ENCODE assay signal across 13 mouse cellular contexts in the genomic region with DNA sequence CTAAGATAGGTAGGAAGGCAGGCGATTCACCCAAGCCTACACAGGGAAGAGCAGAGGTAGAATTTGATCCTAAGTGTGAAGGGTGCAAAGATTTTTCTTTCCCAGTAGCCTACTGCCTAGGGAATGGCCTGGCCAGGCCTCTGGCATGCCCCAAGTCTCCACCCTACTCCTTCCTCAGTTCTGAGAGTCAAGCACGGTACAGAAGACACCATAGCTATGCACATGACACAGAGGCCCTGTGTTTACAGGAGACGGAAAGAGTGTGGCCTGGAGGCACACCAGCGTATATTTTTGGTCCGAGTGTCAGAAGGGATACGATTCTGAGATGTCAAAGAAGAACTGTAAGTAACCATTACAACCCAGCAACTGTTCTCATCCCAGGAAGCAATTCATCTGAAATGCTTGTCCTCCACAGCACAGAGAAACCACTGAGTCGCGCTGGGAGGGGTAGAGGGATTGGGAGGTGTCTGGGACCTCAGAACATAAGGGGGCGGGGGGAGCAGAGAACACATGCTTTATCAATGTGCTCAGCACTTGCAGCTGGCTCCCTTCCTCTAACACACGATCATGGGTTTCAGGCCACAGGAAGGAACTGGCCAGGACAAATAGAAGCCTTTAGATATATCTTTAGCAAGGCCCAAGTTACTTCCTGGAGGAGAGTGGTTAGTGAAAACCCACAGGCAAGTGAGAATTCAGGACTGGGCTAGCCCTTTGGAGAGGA.
DNase-seq lines count a peak whose midpoint lies in the region; ATAC-seq and TF ChIP-seq lines count a peak whose summit lies in the region.
"Had no signal": no experiment of that assay in that cellular context is flagged by ENCODE, and none has a peak within 500 bp of the region (broad histone marks: within the 10 kb centered on the region; RNA-seq: fewer than 3 reads in every experiment).

No protein-coding gene starts in this region.

- ATAC-seq in heart, embryonic 12.5 days (ENCODE audit: insufficient number of reproducible peaks, low FRiP score): peak; percentile 69
- ATAC-seq in stomach, embryonic 15.5 days (ENCODE audit: insufficient read depth, low FRiP score, low read depth): no peak; the same call in 1 of the 2 replicates
- no peak for ATAC-seq in stomach, postnatal 0 days (ENCODE audit: low FRiP score, low TSS enrichment)
- ATAC-seq in liver, embryonic 14.5 days (ENCODE audit: insufficient read depth): peak; percentile 70
- ATAC-seq: forebrain, postnatal 0 days had no signal

- no peak for DNase-seq in heart, postnatal 36 days
- no peak for DNase-seq in stomach, postnatal 0 days (ENCODE audit: low spot score)
- DNase-seq in liver, embryonic 14.5 days (ENCODE audit: low read depth in 3 of 3, low spot score in 3 of 3): peak in 1 of 3 experiments; percentile 60
- no peak for DNase-seq in urinary bladder, postnatal 10 days (ENCODE audit: low spot score)
- DNase-seq in layer of hippocampus, adult 9-10 months (ENCODE audit: low spot score): no peak
- DNase-seq in cerebellum, postnatal 10 days: no peak
- DNase-seq: embryo, embryonic 11 days; forebrain, postnatal 0 days had no signal

- TF ChIP-seq CTCF in stomach, postnatal 0 days (IDR thresholded peaks at IDR 0.05; ENCODE audit: low read depth): no peak
- no peak for TF ChIP-seq CTCF in liver, embryonic 14.5 days (IDR thresholded peaks at IDR 0.05; ENCODE audit: low read depth)

- TF ChIP-seq EP300 in stomach, postnatal 0 days (optimal IDR thresholded peaks at IDR 0.05): no peak
- peak; percentile 49 for TF ChIP-seq EP300 in liver, embryonic 14.5 days (IDR thresholded peaks at IDR 0.05; ENCODE audit: low read depth)

- peaks cover 43% of the 10 kb centered on the region for H3K36me3 ChIP-seq in heart, embryonic 12.5 days
- H3K36me3 ChIP-seq in stomach, embryonic 15.5 days: 0 out of 2 replicates have a peak, but pooled peaks cover 6% of the 10 kb centered on the region
- H3K36me3 ChIP-seq in stomach, postnatal 0 days (ENCODE audit: control insufficient read depth, insufficient read depth, low read length): peaks cover 9% of the 10 kb centered on the region
- H3K36me3 ChIP-seq in liver, embryonic 14.5 days (replicated peaks; ENCODE audit: control insufficient read depth, insufficient read depth, low read depth): no peaks in the 10 kb centered on the region

- peak overlapping the region; percentile 65 for H3K27ac ChIP-seq in heart, embryonic 12.5 days (ENCODE audit: poor library complexity, severe bottlenecking)
- H3K27ac ChIP-seq in stomach, embryonic 15.5 days: peak overlapping the region; percentile 4; the same call in 1 of the 2 replicates
- no peak overlapping the region; the same call in 1 of the 2 replicates for H3K27ac ChIP-seq in stomach, postnatal 0 days (replicated peaks)
- peak overlapping the region; percentile 51 for H3K27ac ChIP-seq in liver, embryonic 14.5 days
- H3K27ac ChIP-seq: hindbrain, embryonic 14.5 days; macrophage; neural tube, embryonic 12.5 days had no signal

- intact Hi-C loops in heart, postnatal 36 days (cut with DNase I): loop anchor here (5.0 kb wide), 1 partner anchor 61 kb away; no protein-coding TSS in a partner anchor

- H3K9ac ChIP-seq in heart, embryonic 12.5 days: peak overlapping the region; percentile 34; the same call in 1 of the 2 replicates
- H3K9ac ChIP-seq in stomach, embryonic 15.5 days: no peak overlapping the region
- no peak overlapping the region for H3K9ac ChIP-seq in stomach, postnatal 0 days (ENCODE audit: low read length)
- no peak overlapping the region for H3K9ac ChIP-seq in liver, embryonic 14.5 days (replicated peaks)
- H3K9ac ChIP-seq: forebrain, postnatal 0 days; hindbrain, embryonic 14.5 days; neural tube, embryonic 12.5 days had no signal

- H3K27me3 ChIP-seq in heart, embryonic 12.5 days (replicated peaks): no peaks in the 10 kb centered on the region
- H3K27me3 ChIP-seq in stomach, embryonic 15.5 days (replicated peaks): no peaks in the 10 kb centered on the region
- no peaks in the 10 kb centered on the region for H3K27me3 ChIP-seq in stomach, postnatal 0 days (ENCODE audit: control insufficient read depth, insufficient read depth, low read length)
- H3K27me3 ChIP-seq in liver, embryonic 14.5 days (ENCODE audit: control insufficient read depth, insufficient read depth, low read length): no peaks in the 10 kb centered on the region
- H3K27me3 ChIP-seq: neural tube, embryonic 12.5 days had no signal

- no peaks in the 10 kb centered on the region for H3K9me3 ChIP-seq in heart, embryonic 12.5 days (replicated peaks)
- no peaks in the 10 kb centered on the region for H3K9me3 ChIP-seq in stomach, embryonic 15.5 days
- H3K9me3 ChIP-seq in stomach, postnatal 0 days (ENCODE audit: control insufficient read depth, low read length): no peaks in the 10 kb centered on the region
- H3K9me3 ChIP-seq in liver, embryonic 14.5 days (ENCODE audit: control insufficient read depth, low read length): no peaks in the 10 kb centered on the region
- H3K9me3 ChIP-seq: neural tube, embryonic 12.5 days had no signal

- H3K4me3 ChIP-seq in heart, embryonic 12.5 days: no peak overlapping the region
- H3K4me3 ChIP-seq in stomach, embryonic 15.5 days (replicated peaks): no peak overlapping the region
- H3K4me3 ChIP-seq in stomach, postnatal 0 days (ENCODE audit: low read depth, low read length): no peak overlapping the region
- no peak overlapping the region for H3K4me3 ChIP-seq in liver, embryonic 14.5 days (ENCODE audit: insufficient read depth in 1 of 2, low read depth in 2 of 2, low read length in 2 of 2)
- H3K4me3 ChIP-seq: neural tube, embryonic 12.5 days had no signal

- H3K4me1 ChIP-seq in heart, embryonic 12.5 days (replicated peaks): peaks cover 61% of the 10 kb centered on the region
- 0 out of 2 replicates have a peak, but pooled peaks cover 2% of the 10 kb centered on the region for H3K4me1 ChIP-seq in stomach, embryonic 15.5 days
- H3K4me1 ChIP-seq in stomach, postnatal 0 days (replicated peaks; ENCODE audit: control insufficient read depth, insufficient read depth): no peaks in the 10 kb centered on the region
- peaks cover 38 to 79% of the 10 kb centered on the region in 2 experiments for H3K4me1 ChIP-seq in liver, embryonic 14.5 days (replicated peaks; ENCODE audit: control insufficient read depth in 2 of 2, insufficient read depth in 2 of 2, low read length in 1 of 2)
- H3K4me1 ChIP-seq: neural tube, embryonic 12.5 days had no signal

- 0 out of 2 replicates have a peak overlapping the region, but pooled peaks have one; percentile 7 for H3K4me2 ChIP-seq in heart, embryonic 12.5 days
- no peak overlapping the region for H3K4me2 ChIP-seq in stomach, embryonic 15.5 days
- H3K4me2 ChIP-seq in stomach, postnatal 0 days (replicated peaks; ENCODE audit: low read depth): no peak overlapping the region
- peak overlapping the region; percentile 13; the same call in 1 of the 2 replicates for H3K4me2 ChIP-seq in liver, embryonic 14.5 days (ENCODE audit: low read depth)
- H3K4me2 ChIP-seq: hindbrain, embryonic 14.5 days; neural tube, embryonic 12.5 days had no signal

- WGBS in heart, embryonic 12.5 days: 47% methylated on average over 10 of the region's 10 CpGs
- WGBS in stomach, embryonic 15.5 days: 47% methylated on average over 10 of the region's 10 CpGs
- WGBS in stomach, postnatal 0 days: 57% methylated on average over 10 of the region's 10 CpGs
- WGBS in liver, embryonic 14.5 days (ENCODE audit: insufficient replicate concordance): 13% methylated on average over 10 of the region's 10 CpGs

Comparison
In these comparisons a context has a peak if more than half of its experiments do, and no peak if none do; other contexts are left out.
1. ATAC-seq: peak in heart, embryonic 12.5 days (single experiment) and liver, embryonic 14.5 days (single experiment); none in stomach, embryonic 15.5 days (single experiment) and stomach, postnatal 0 days (single experiment).
2. H3K4me2 ChIP-seq: peak in heart, embryonic 12.5 days (single experiment) and liver, embryonic 14.5 days (single experiment); none in stomach, embryonic 15.5 days (single experiment) and stomach, postnatal 0 days (single experiment).